Mouse (Mus musculus) kidney, embryonic 15.5 days (tissue): ENCODE results near the gene Gm21992. TPM values are rescaled to one million over a fixed set of nuclear protein-coding genes. Genes with fewer than 3 reads are reported as not detected.

ENCODE experiments used
- ATAC-seq: fragments of 200-750 bp; cut with Nextera tagmentation; replicated peaks from 2 replicates; pipeline ENCODE4 v1.8.0; 2017; ENCODE audit warnings: moderate TSS enrichment; ENCODE audit not compliant: low FRiP score
- H3K27ac ChIP-seq: fragments of 300-500 bp; sonication (generic); 2 replicates; pipeline ENCODE4 v1.5.1; 2015; ENCODE audit warnings: mild to moderate bottlenecking, inconsistent platforms
- H3K27me3 ChIP-seq: fragments of 300-500 bp; sonication (generic); 2 replicates; pipeline ENCODE4 v1.6.1; 2015; ENCODE audit warnings: inconsistent platforms
- H3K36me3 ChIP-seq: fragments of 300-500 bp; sonication (generic); 2 replicates; pipeline ENCODE4 v1.6.1; 2015; ENCODE audit warnings: inconsistent platforms
- H3K4me1 ChIP-seq: fragments of 300-500 bp; sonication (generic); 2 replicates; pipeline ENCODE4 v1.6.1; 2015; ENCODE audit warnings: inconsistent platforms
- H3K4me2 ChIP-seq: fragments of 300-500 bp; sonication (generic); 2 replicates; pipeline ENCODE4 v1.6.1; 2015; ENCODE audit warnings: moderate library complexity, mild to moderate bottlenecking, inconsistent platforms
- H3K4me3 ChIP-seq: fragments of 300-500 bp; sonication (generic); replicated peaks from 2 replicates; pipeline ENCODE4 v1.5.1; 2015; ENCODE audit warnings: mild to moderate bottlenecking, inconsistent platforms
- H3K9ac ChIP-seq: fragments of 300-500 bp; sonication (generic); 2 replicates; pipeline ENCODE4 v1.6.1; 2015; ENCODE audit warnings: mild to moderate bottlenecking, inconsistent platforms
- H3K9me3 ChIP-seq: fragments of 300-500 bp; sonication (generic); replicated peaks from 2 replicates; pipeline ENCODE4 v1.6.1; 2016; ENCODE audit warnings: inconsistent platforms
- WGBS: fragments of 180-500 bp; shearing (Covaris S2); methylation state at CpG from one replicate; pipeline ENCODE4 v1.1.7; 2015; ENCODE audit warnings: mixed read lengths; 5-methylcytosine and 5-hydroxymethylcytosine counted together
- polyA plus RNA-seq: library from polyadenylated mRNA; unstranded; fragments of >200 nt; fragmentation: Nextera tagmentation; extraction: Ambion mirVana; gene quantifications from 2 replicates; pipeline ENCODE4 v1.2.1, GENCODE M21; 2015

The Gm21992 gene
- polyA plus RNA-seq, 1 experiment from 2014 or later, result 40.3 TPM

DNA sequence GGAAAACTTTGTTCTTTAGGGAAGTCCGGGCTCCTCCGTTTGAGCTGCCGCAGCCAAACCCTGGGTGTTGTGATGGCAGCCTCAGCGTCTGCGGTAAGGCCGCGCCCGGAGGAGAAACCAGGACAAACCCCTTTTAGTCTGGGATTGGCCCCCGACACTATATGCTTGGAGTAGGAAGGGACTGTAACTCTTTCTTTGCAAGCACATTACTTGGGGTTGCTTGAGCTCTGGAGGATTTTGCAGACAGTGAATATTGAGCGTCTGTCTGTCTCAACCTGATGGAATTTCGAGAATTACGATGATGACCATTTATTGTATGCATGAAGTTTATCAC is 464 bp upstream of the Gm21992 start:
- no peaks in the 10 kb centered on the region for H3K9me3 ChIP-seq

DNA sequence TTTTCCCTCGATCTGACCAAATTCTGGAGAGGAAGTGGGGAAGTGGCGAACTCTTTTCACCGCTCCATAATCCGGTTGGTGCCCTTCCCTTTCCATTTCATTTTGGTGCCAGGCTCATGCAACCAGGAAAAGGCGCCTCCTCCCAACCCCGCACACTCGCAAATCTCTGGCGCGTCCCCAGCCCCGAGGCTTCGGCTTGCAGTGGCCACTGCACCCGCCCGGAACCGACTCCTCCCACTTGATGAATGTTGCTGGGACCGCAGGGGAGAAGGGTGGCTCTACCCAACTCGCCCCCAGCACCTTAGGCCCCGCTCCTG is 708 bp downstream of the Gm21992 start:
- peak overlapping the region; percentile 98 for H3K27ac ChIP-seq
- no peaks in the 10 kb centered on the region for H3K27me3 ChIP-seq
- H3K4me3 ChIP-seq, result peak overlapping the region; percentile 67
- 0% methylated on average over 17 of the region's 17 CpGs for WGBS
- no peak for ATAC-seq
- H3K9ac ChIP-seq, result peak overlapping the region; percentile 69
- no peaks in the 10 kb centered on the region for H3K9me3 ChIP-seq
- H3K4me2 ChIP-seq, result peak overlapping the region; percentile 80
- H3K36me3 ChIP-seq, result 0 out of 2 replicates have a peak, but pooled peaks cover 5% of the 10 kb centered on the region
- H3K4me1 ChIP-seq, result peaks cover 27% of the 10 kb centered on the region

More for the DNA sequence above, 464 bp upstream of the Gm21992 start:
- H3K27ac ChIP-seq, result peak overlapping the region; percentile 98
- peak; percentile 45; the same call in 1 of the 2 replicates for ATAC-seq
- 3% methylated on average over 12 of the region's 12 CpGs for WGBS
- no peaks in the 10 kb centered on the region for H3K27me3 ChIP-seq
- H3K36me3 ChIP-seq, result no peaks in the 10 kb centered on the region
- H3K4me1 ChIP-seq, result peaks cover 27% of the 10 kb centered on the region
- H3K4me3 ChIP-seq, result peak overlapping the region; percentile 67
- H3K4me2 ChIP-seq, result peak overlapping the region; percentile 80
- peak overlapping the region; percentile 78 for H3K9ac ChIP-seq

DNA sequence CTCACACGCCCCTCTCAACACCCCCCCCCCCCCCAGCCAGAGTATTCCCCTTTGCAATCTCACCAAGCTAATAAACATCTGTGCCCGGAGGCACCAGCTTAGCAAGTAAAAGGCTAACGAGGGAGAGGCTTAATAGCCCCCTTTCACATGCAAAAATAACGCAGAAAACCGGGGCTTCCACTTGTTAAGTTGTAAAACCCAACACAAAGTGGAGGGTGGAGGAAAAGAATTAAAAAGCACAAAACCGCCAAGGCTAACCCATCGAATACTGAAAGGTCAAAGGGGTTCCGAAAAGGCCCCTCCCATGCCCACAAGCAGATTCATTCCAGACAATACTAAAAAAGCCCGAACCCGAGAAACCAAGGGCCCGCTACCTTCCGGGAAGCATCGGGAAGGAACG is 1.1 kb downstream of the Gm21992 start:
- H3K9me3 ChIP-seq, result no peaks in the 10 kb centered on the region
- no peak for ATAC-seq
- no peaks in the 10 kb centered on the region for H3K27me3 ChIP-seq
- peak overlapping the region; percentile 69 for H3K9ac ChIP-seq
- under 1% methylated on average over 14 of the region's 14 CpGs for WGBS
- H3K4me2 ChIP-seq, result peak overlapping the region; percentile 80
- peak overlapping the region; percentile 98 for H3K27ac ChIP-seq
- H3K36me3 ChIP-seq, result 0 out of 2 replicates have a peak, but pooled peaks cover 5% of the 10 kb centered on the region
- H3K4me1 ChIP-seq, result peaks cover 29% of the 10 kb centered on the region
- peak overlapping the region; percentile 67 for H3K4me3 ChIP-seq

DNA sequence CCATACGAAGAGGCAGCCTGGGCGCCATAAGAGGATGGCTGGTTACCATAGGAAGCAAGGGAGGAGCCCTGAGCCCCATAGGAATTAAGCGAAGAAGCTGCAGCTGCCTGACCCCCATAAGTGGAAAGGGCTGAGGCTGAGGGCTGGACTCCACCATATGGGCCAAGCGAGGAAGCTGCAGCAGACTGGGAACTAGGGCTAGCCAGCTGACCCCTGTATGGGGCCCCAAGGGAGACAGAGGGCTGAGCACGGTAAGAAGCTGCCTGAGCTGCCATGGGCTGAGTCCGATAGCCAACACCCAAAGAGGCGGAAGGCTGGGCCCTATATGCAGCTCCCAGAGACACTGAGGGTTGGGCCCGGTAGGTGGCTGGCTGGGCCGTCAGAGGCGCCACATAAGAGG is 8.1 kb downstream of the Gm21992 start:
- Histone ChIP-seq H3K36me3 (peaks cover 65% of the 10 kb centered on the region), H3K4me1 (peaks cover 20% of the 10 kb centered on the region)

DNA sequence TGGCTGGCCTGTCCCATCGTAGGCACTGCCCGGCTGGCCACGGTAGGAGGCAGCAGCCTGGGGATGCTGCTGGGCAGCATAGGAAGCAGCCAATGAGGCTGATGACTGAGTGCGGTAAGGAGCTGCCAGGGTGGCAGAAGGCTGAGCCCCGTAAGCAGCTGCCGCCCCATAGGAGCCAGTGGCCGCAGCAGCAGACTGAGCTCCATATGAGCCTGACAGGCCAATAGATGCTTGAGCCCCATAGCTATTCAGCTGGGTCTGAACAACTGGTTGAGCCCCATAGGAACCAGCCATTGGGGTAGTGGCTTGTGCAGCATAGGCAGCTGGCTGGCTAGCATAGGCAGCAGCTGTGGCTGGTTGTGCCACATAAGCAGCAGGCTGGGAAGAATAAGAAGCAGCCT is 8.7 kb downstream of the Gm21992 start:
- peaks cover 71% of the 10 kb centered on the region for H3K36me3 ChIP-seq
- no peak for ATAC-seq
- H3K27ac ChIP-seq, result no peak overlapping the region
- H3K4me2 ChIP-seq, result no peak overlapping the region
- no peaks in the 10 kb centered on the region for H3K27me3 ChIP-seq
- WGBS, result 98% methylated on average over 7 of the region's 7 CpGs
- H3K9me3 ChIP-seq, result no peaks in the 10 kb centered on the region
- no peak overlapping the region for H3K9ac ChIP-seq
- no peak overlapping the region for H3K4me3 ChIP-seq
- 0 out of 2 replicates have a peak, but pooled peaks cover 14% of the 10 kb centered on the region for H3K4me1 ChIP-seq

More for the DNA sequence above, 8.1 kb downstream of the Gm21992 start:
- Histone ChIP-seq H3K27ac (no peak overlapping the region), H3K4me2 (no peak overlapping the region), H3K4me3 (no peak overlapping the region), H3K9me3 (no peaks in the 10 kb centered on the region), H3K9ac (no peak overlapping the region), H3K27me3 (no peaks in the 10 kb centered on the region)
- no peak for ATAC-seq
- 78% methylated on average over 10 of the region's 10 CpGs for WGBS

DNA sequence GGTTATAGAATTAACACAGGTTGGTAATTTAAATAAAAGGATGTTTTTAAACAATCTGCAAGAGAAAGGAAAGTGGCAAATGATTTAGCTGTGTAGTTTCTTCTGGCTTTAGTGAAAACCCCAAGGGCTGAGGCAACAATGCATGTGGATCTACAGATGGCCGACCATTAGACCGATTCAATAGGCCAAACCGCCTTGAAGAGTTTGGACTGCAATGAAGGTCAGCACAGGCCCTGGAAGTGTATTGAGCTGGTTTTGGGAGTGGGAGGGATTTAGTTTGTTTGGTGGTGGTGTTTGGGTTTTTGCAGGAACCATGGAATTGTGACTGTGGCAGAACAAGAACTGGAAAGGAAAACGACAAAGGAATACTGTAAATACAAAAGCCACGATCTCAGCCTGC is 12.3 kb downstream of the Gm21992 start:
- Histone ChIP-seq H3K9me3 (no peaks in the 10 kb centered on the region), H3K4me3 (no peak overlapping the region), H3K4me1 (peaks cover 18% of the 10 kb centered on the region), H3K4me2 (no peak overlapping the region), H3K9ac (no peak overlapping the region), H3K27ac (no peak overlapping the region), H3K36me3 (peaks cover 75% of the 10 kb centered on the region), H3K27me3 (no peaks in the 10 kb centered on the region)
- 95% methylated on average over 5 of the region's 5 CpGs for WGBS
- ATAC-seq, result no peak

DNA sequence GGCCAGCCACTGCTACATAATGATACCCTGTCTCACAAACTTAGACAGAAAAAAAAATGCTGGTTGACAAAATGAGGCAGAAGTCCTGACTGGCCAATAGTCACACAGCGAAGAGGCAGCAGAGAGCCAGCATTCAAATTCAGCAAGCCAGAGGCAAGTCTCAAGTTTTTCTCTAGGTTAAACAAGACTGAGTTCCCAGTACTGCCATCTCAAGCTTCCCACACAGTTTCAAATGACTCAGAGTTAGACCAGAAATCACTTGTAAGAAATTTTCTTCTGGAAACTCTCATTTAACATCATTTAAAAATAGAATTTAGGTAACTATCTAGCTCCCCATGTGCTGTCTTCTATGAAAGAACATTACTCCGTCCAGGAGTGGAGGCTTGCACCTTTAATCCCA is 13.6 kb downstream of the Gm21992 start:
- Histone ChIP-seq H3K27me3 (no peaks in the 10 kb centered on the region), H3K9ac (no peak overlapping the region), H3K4me1 (peaks cover 16% of the 10 kb centered on the region), H3K27ac (no peak overlapping the region), H3K9me3 (no peaks in the 10 kb centered on the region), H3K4me2 (no peak overlapping the region), H3K4me3 (no peak overlapping the region), H3K36me3 (peaks cover 64% of the 10 kb centered on the region)
- WGBS, result 98% methylated on average over 2 of the region's 2 CpGs
- ATAC-seq, result no peak

DNA sequence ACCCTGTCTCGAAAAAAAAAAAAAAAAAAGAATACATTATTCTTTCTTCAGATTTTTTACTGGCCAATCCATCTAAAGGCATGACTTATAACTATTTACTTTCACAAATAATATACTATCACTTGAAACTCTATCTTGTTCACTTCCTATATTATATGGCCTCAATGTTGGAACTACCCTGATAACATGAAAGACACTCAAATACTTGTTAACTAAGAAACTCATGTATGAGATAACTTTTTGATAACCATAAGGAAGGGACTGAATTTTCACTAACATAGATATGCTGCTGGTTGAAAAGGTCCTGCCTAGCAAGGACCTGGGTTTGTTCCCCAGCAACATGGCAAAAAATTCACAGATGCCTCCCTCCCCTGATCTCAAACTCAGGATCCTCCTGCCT is 15.5 kb downstream of the Gm21992 start:
- no peaks in the 10 kb centered on the region for H3K27me3 ChIP-seq
- ATAC-seq, result no peak
- H3K4me3 ChIP-seq, result no peak overlapping the region
- no peak overlapping the region for H3K9ac ChIP-seq
- 73% methylated on average over 1 of the region's 1 CpGs for WGBS
- no peak overlapping the region for H3K4me2 ChIP-seq
- no peak overlapping the region for H3K27ac ChIP-seq
- no peaks in the 10 kb centered on the region for H3K9me3 ChIP-seq
- peaks cover 58% of the 10 kb centered on the region for H3K36me3 ChIP-seq
- peaks cover 31% of the 10 kb centered on the region for H3K4me1 ChIP-seq

DNA sequence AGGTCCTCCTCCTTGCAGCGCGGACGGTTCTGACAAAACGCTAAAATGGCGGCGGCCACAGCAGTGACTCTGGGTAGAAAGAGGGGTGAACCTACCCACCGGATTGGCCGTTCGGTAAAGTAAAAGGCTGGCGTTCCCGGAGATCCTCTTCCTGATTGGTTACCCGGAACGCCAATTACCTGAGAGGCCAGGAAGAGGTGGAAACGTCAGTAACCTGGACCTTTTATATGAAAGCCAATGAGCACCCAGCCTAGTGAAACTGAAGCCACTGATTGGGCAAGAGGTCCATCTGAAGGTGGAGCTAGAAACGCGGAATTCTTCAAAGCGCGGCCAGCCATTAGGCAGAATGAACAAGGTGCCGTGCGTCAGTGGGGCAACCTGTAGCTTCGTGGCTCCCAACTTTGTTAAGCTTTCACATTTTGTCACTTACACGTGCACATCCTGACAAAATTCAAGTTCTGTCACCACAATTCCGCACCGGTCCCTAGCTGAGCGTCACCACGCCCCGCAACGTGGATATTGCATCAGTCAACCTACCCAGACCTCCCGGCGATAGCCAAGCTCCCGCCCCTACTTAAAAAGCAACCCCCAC is 17.5 kb downstream of the Gm21992 start, which contains the start of gene Rbm4:
Rbm4 (minus strand) TSS at position 71 of the 592 bp plus-strand sequence.
- under 1% methylated on average over 31 of the region's 31 CpGs for WGBS
- H3K9ac ChIP-seq, result peak within 1 kb of the TSS; percentile 65
- H3K27me3 ChIP-seq, result no peaks in the 10 kb centered on the region
- H3K36me3 ChIP-seq, result peaks cover 56% of the 10 kb centered on the region
- H3K4me2 ChIP-seq, result peak within 1 kb of the TSS; percentile 85
- no peaks in the 10 kb centered on the region for H3K9me3 ChIP-seq
- peak; percentile 98 for ATAC-seq
- peak within 1 kb of the TSS; percentile 65 for H3K4me3 ChIP-seq
- H3K4me1 ChIP-seq, result peaks cover 43% of the 10 kb centered on the region
- H3K27ac ChIP-seq, result peak within 1 kb of the TSS; percentile 83

DNA sequence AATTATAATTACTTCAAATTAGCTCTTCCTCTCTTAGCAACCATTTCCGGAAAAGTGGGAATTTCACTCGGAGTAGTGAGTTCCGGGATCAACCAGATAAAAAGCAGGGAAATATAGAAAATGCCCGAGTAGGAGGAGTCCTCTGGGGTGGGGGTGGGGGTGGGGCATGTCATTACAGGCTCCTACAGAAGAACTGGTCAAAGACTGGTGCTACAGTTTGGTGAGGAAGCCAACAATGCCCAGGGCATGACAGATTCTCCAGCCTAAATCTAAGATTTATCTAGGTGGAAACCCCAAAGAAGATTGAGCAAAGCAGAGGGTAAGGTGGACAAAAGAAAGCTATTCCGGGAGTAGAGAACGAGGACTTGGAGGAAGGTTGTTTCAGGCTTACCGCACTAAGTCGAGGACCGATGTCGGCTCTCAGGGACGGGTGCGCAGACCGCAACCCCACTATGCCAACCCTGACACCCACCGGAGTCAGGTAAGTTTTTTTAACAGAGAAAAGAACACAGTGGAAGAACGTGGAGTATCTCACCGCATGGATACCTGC is 18.1 kb downstream of the Gm21992 start:
- Histone ChIP-seq H3K4me3 (peak overlapping the region; percentile 65), H3K9me3 (no peaks in the 10 kb centered on the region), H3K27me3 (no peaks in the 10 kb centered on the region), H3K9ac (peak overlapping the region; percentile 65), H3K4me2 (peak overlapping the region; percentile 85), H3K36me3 (peaks cover 56% of the 10 kb centered on the region), H3K27ac (peak overlapping the region; percentile 83), H3K4me1 (peaks cover 43% of the 10 kb centered on the region)
- peak; percentile 61 for ATAC-seq
- WGBS, result 1% methylated on average over 16 of the region's 16 CpGs

DNA sequence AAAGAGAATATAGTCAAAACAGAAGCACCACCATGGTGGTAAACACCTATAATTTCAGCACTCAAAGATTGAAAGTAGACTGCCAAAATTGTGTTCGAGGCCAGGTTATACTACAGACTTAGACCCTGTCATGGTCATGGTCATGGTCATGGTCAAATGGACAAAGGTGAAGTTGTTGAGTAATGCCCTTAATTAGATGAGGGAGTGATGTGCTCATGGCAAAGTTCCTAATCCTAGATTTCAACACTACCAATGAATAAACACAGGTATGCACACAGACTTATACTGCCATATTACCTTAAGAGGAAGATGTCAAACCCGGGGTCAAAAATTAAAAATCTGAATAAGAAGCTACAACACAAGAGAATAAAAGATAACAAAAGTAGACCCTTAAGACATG is 25.1 kb downstream of the Gm21992 start:
- ATAC-seq, result no peak
- H3K27me3 ChIP-seq, result no peaks in the 10 kb centered on the region
- H3K4me3 ChIP-seq, result no peak overlapping the region
- H3K4me2 ChIP-seq, result no peak overlapping the region
- no peak overlapping the region for H3K27ac ChIP-seq
- peaks cover 20% of the 10 kb centered on the region for H3K4me1 ChIP-seq
- peaks cover 96% of the 10 kb centered on the region for H3K36me3 ChIP-seq
- no peaks in the 10 kb centered on the region for H3K9me3 ChIP-seq
- no peak overlapping the region for H3K9ac ChIP-seq
- WGBS, result 94% methylated on average over 2 of the region's 2 CpGs

DNA sequence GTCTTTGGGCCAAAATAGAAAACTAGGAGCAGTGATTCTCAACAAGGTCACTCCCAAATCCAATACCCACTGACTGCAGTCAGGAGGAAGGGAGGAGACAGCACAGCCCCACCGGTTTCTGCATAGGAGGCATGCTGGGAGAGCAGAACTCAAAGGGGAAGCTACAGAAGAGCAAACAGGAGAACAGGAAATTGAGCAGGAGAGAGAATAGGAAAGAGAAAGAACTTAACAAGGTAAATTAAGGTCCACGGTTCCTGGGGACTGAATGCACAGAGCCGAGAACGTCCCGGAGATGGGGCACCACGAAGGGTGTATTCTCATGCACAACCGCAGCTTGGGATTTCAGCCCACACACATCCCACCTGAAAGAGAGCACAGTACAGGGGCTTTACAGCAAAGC is 26.2 kb downstream of the Gm21992 start:
- Histone ChIP-seq H3K4me1 (peaks cover 9% of the 10 kb centered on the region), H3K4me2 (no peak overlapping the region)
- no peak for ATAC-seq

DNA sequence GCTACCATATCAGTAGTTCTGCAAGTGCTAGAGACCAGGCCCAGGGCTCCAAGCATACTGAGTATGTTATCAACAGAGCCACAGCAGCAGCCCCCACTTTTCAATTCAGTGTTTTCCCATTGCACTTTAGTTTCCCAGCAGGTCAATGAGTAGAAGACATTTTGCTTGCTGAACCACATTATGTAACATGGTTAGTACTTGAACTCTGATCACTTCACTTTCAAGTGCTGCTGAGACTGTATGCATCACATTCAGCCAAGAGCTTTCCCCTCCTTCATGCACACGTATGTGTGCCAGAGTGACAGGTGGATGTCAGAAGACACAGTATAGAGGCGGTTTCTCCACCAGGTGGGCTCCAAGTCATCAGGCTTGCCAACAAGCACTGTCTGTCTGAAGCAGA is 28.5 kb downstream of the Gm21992 start:
- Histone ChIP-seq H3K36me3 (peaks cover 93% of the 10 kb centered on the region), H3K27me3 (no peaks in the 10 kb centered on the region), H3K4me2 (no peak overlapping the region), H3K27ac (no peak overlapping the region), H3K4me1 (peaks cover 4% of the 10 kb centered on the region; the same call in 1 of the 2 replicates), H3K9ac (no peak overlapping the region), H3K4me3 (no peak overlapping the region), H3K9me3 (no peaks in the 10 kb centered on the region)
- WGBS, result 87% methylated on average over 2 of the region's 2 CpGs
- ATAC-seq, result no peak

More for the DNA sequence above, 26.2 kb downstream of the Gm21992 start:
- H3K9ac ChIP-seq, result no peak overlapping the region
- H3K27me3 ChIP-seq, result no peaks in the 10 kb centered on the region
- no peak overlapping the region for H3K27ac ChIP-seq
- H3K4me3 ChIP-seq, result no peak overlapping the region
- 89% methylated on average over 7 of the region's 7 CpGs for WGBS
- H3K36me3 ChIP-seq, result peaks cover 94% of the 10 kb centered on the region
- no peaks in the 10 kb centered on the region for H3K9me3 ChIP-seq
